ENCODE assay signal across 23 mouse cellular contexts in the genomic region with DNA sequence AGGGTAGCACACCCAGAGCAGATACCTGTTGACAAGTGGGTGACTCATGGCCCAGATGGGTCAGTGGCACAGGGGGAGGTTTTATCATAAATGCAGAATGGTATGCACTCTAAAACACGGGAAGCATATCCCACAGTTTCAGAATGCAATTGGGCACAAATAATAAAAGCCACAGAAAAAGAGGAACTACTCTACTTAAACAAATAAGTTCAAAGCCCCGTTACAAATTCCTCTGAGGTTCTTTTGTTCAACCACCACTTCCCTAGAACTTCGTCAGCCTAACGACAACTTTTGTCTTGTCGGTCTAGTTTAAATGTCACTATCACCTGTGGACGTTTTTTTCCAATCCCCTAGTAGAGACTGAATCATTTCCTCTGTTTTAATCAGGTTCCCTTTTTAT.
DNase-seq lines count a peak whose midpoint lies in the region; ATAC-seq and TF ChIP-seq lines count a peak whose summit lies in the region.
"Had no signal": no experiment of that assay in that cellular context is flagged by ENCODE, and none has a peak within 500 bp of the region (broad histone marks: within the 10 kb centered on the region; RNA-seq: fewer than 3 reads in every experiment).

No protein-coding gene starts in this region.

- no peak overlapping the region for H3K4me2 ChIP-seq in forebrain, postnatal 0 days (ENCODE audit: low read depth)
- H3K4me2 ChIP-seq: forebrain, embryonic 13.5 days; heart, embryonic 12.5 days; hindbrain, embryonic 15.5 days had no signal

- DNase-seq in thymus, postnatal 0 days (ENCODE audit: low spot score), result peak; percentile 20
- DNase-seq in thymus, postnatal 4 days, result no peak
- peak; percentile 17 for DNase-seq in c-Kit-positive CD71-negative TER-119-negative erythroid progenitor cells, embryonic 14.5 days (ENCODE audit: low read depth)
- no peak for DNase-seq in kidney, postnatal 36 days
- no peak for DNase-seq in liver
- no peak for DNase-seq in forebrain, postnatal 0 days
- no peak for DNase-seq in urinary bladder, adult 2 months (ENCODE audit: low spot score)
- DNase-seq: adrenal gland, adult 2 months; adrenal gland, postnatal 36 days; cerebellum, adult 11 months; cerebellum, adult 8-10 months; cerebellum, postnatal 14 days; gastrocnemius, postnatal 10 days; heart, adult 2 months had no signal

- H3K4me3 ChIP-seq in forebrain, postnatal 0 days (ENCODE audit: low read depth, low read length), result no peak overlapping the region
- H3K4me3 ChIP-seq: embryonic facial prominence, embryonic 10.5 days; forebrain, embryonic 13.5 days; heart, adult 2 months; heart, embryonic 12.5 days; hindbrain, embryonic 15.5 days had no signal

- no peak for TF ChIP-seq CTCF in forebrain, postnatal 0 days (IDR thresholded peaks at IDR 0.05; ENCODE audit: low read depth)

- WGBS in forebrain, postnatal 0 days, result 56% methylated on average over 6 of the region's 6 CpGs

- no peak overlapping the region for H3K9ac ChIP-seq in forebrain, postnatal 0 days
- H3K9ac ChIP-seq: forebrain, embryonic 13.5 days; heart, embryonic 12.5 days; hindbrain, embryonic 15.5 days had no signal

- ATAC-seq in megakaryocyte, adult 5-6 weeks (ENCODE audit: poor library complexity, severe bottlenecking), result peak; percentile 48
- no peak for ATAC-seq in forebrain, postnatal 0 days
- ATAC-seq: activated CD4-positive, CD25-positive, alpha-beta regulatory T cell, adult 4 months; forebrain, embryonic 13.5 days; inflammation-experienced regulatory T-cells, adult 6 months; intestine, postnatal 0 days; Patski had no signal

- H3K9me3 ChIP-seq in forebrain, postnatal 0 days (ENCODE audit: low read length), result no peaks in the 10 kb centered on the region
- H3K9me3 ChIP-seq: embryonic facial prominence, embryonic 10.5 days; forebrain, embryonic 13.5 days; heart, embryonic 12.5 days; hindbrain, embryonic 15.5 days had no signal

- no peaks in the 10 kb centered on the region for H3K36me3 ChIP-seq in forebrain, postnatal 0 days (ENCODE audit: insufficient read depth)
- H3K36me3 ChIP-seq: embryonic facial prominence, embryonic 10.5 days; heart, embryonic 12.5 days; hindbrain, embryonic 15.5 days had no signal

- no peaks in the 10 kb centered on the region for H3K4me1 ChIP-seq in forebrain, postnatal 0 days (ENCODE audit: insufficient read depth)
- H3K4me1 ChIP-seq: embryonic facial prominence, embryonic 10.5 days; forebrain, embryonic 13.5 days; hindbrain, embryonic 15.5 days had no signal

- no peak overlapping the region for H3K27ac ChIP-seq in forebrain, postnatal 0 days (ENCODE audit: low read depth, low read length)
- H3K27ac ChIP-seq: embryonic facial prominence, embryonic 10.5 days; forebrain, embryonic 13.5 days; heart, adult 2 months; hindbrain, embryonic 15.5 days had no signal

- no peaks in the 10 kb centered on the region for H3K27me3 ChIP-seq in forebrain, postnatal 0 days (ENCODE audit: insufficient read depth, low read length)
- H3K27me3 ChIP-seq: forebrain, embryonic 13.5 days; heart, embryonic 12.5 days; hindbrain, embryonic 15.5 days; Patski had no signal

Comparison
In these comparisons a context has a peak if more than half of its experiments do, and no peak if none do; other contexts are left out.
1. DNase-seq: peak in thymus, postnatal 0 days (single experiment) and c-Kit-positive CD71-negative TER-119-negative erythroid progenitor cells, embryonic 14.5 days (single experiment); none in thymus, postnatal 4 days (single experiment), kidney, postnatal 36 days (0 of 2), liver (single experiment), forebrain, postnatal 0 days (single experiment) and urinary bladder, adult 2 months (single experiment).